Mouse (Mus musculus): Measurements from ENCODE around the gene Etv2. TPM values are rescaled to one million over a fixed set of nuclear protein-coding genes. Genes with fewer than 3 reads are reported as not detected.

The Etv2 gene
- total and polyA plus RNA-seq, 2 experiments = 0.18 TPM; not detected in 1

DNA sequence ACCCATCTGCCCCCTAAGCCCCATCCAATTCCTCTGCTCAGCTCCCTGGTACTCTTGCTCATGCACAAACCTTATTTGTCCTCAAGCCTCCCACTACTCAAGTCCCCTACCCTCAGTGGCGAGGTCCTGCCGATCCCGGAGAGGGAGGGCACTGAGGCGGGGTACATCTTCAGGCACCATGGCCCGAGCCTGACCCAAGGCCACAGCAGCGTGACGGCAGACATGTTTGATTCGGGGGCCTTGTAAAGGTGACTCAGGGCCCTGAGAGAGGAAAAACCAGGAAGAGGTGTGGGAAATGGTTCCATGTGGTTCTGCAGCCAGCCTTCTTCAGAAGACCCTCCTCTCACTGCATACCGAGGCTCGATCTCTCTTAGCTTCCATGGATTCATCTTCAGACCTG is 51.3 kb downstream of the Etv2 start:
- no peak overlapping the region for H3K9ac ChIP-seq (ENCODE audit: low read depth, low read length)
- 95% methylated on average over 10 of the region's 10 CpGs for WGBS
- H3K4me3 ChIP-seq (ENCODE audit: insufficient read depth, low read depth, low read length) = no peak overlapping the region
- peaks cover 21% of the 10 kb centered on the region for H3K36me3 ChIP-seq (ENCODE audit: control insufficient read depth, insufficient read depth, low read length)
- H3K27ac ChIP-seq (replicated peaks; ENCODE audit: insufficient read depth, low read depth, low read length) = no peak overlapping the region
- no peaks in the 10 kb centered on the region for H3K27me3 ChIP-seq (ENCODE audit: control insufficient read depth, insufficient read depth, low read length)
- TF ChIP-seq POLR2A (IDR thresholded peaks at IDR 0.05; ENCODE audit: extremely low read depth, insufficient read depth, low read length) (no peak), CTCF (IDR thresholded peaks at IDR 0.05; ENCODE audit: low read depth, low read length) (no peak)
- DNase-seq (ENCODE audit: extremely low read depth, low read depth, low spot score) = no peak
- H3K4me1 ChIP-seq (ENCODE audit: control insufficient read depth, insufficient read depth, low read length) = peaks cover 2% of the 10 kb centered on the region; the same call in 1 of the 2 replicates
- H3K79me2 ChIP-seq (ENCODE audit: control insufficient read depth, insufficient read depth, low read length) = peaks cover 28% of the 10 kb centered on the region

Other genes with a start within 250 kb of the Etv2 start
Only the 30 nearest of the 33 such genes appear.
- 1.9 and 2.1 TPM in 2 replicates for gene Hcst, start 216.0 kb downstream of the Etv2 start, total RNA-seq (2014; rRNA removed)
- gene Hcst, start 216.0 kb downstream of the Etv2 start, polyA plus RNA-seq (2012; rRNA removed) = 3.3 and 5.0 TPM in 2 replicates
- 0.55 and 1.0 TPM in 2 replicates for gene Nfkbid, start 214.1 kb downstream of the Etv2 start, total RNA-seq (2014; rRNA removed)
- 0.52 and 0.92 TPM in 2 replicates for gene Nfkbid, start 214.1 kb downstream of the Etv2 start, polyA plus RNA-seq (2012; rRNA removed)
- 0.18 and 0.74 TPM in 2 replicates for gene Aplp1, start 190.3 kb downstream of the Etv2 start, total RNA-seq (2014; rRNA removed)
- 0.65 and 0.70 TPM in 2 replicates for gene Aplp1, start 190.3 kb downstream of the Etv2 start, polyA plus RNA-seq (2012; rRNA removed)
- not detected in 2 replicates for gene Kirrel2, start 178.2 kb downstream of the Etv2 start, total RNA-seq (2014; rRNA removed)
- not detected in 2 replicates for gene Kirrel2, start 178.2 kb downstream of the Etv2 start, polyA plus RNA-seq (2012; rRNA removed)
- under 0.01 TPM in 1 of 2 replicates, not detected in the other for gene Nphs1, start 177.5 kb downstream of the Etv2 start, total RNA-seq (2014; rRNA removed)
- gene Nphs1, start 177.5 kb downstream of the Etv2 start, polyA plus RNA-seq (2012; rRNA removed) = not detected in 2 replicates
- 220 and 232 TPM in 2 replicates for gene Prodh2, start 142.2 kb downstream of the Etv2 start, total RNA-seq (2014; rRNA removed)
- 416 and 432 TPM in 2 replicates for gene Prodh2, start 142.2 kb downstream of the Etv2 start, polyA plus RNA-seq (2012; rRNA removed)
- gene Arhgap33, start 100.8 kb downstream of the Etv2 start, total RNA-seq (2014; rRNA removed) = 0.07 and 0.37 TPM in 2 replicates
- gene Arhgap33, start 100.8 kb downstream of the Etv2 start, polyA plus RNA-seq (2012; rRNA removed) = 0.72 and 1.2 TPM in 2 replicates
- gene Hspb6, start 83.7 kb downstream of the Etv2 start, total RNA-seq (2014; rRNA removed) = 2.2 and 2.5 TPM in 2 replicates
- 22.5 and 29.2 TPM in 2 replicates for gene Hspb6, start 83.7 kb downstream of the Etv2 start, polyA plus RNA-seq (2012; rRNA removed)
- gene Proser3, start 83.6 kb downstream of the Etv2 start, total RNA-seq (2014; rRNA removed) = 1.6 and 2.3 TPM in 2 replicates
- gene Proser3, start 83.6 kb downstream of the Etv2 start, polyA plus RNA-seq (2012; rRNA removed) = 3.2 and 4.5 TPM in 2 replicates
- gene Lin37, start 76.0 kb downstream of the Etv2 start, total RNA-seq (2014; rRNA removed) = 2.7 and 4.0 TPM in 2 replicates
- 18.8 and 22.4 TPM in 2 replicates for gene Lin37, start 76.0 kb downstream of the Etv2 start, polyA plus RNA-seq (2012; rRNA removed)
- gene U2af1l4, start 72.6 kb downstream of the Etv2 start, total RNA-seq (2014; rRNA removed) = 12.4 and 16.2 TPM in 2 replicates
- gene U2af1l4, start 72.6 kb downstream of the Etv2 start, polyA plus RNA-seq (2012; rRNA removed) = 31.3 and 34.6 TPM in 2 replicates
- gene Gm49396, start 72.5 kb downstream of the Etv2 start, total RNA-seq (2014; rRNA removed) = 1.9 and 2.8 TPM in 2 replicates
- gene Gm49396, start 72.5 kb downstream of the Etv2 start, polyA plus RNA-seq (2012; rRNA removed) = 0.70 and 0.91 TPM in 2 replicates
- gene Psenen, start 72.2 kb downstream of the Etv2 start, total RNA-seq (2014; rRNA removed) = 34.9 and 38.0 TPM in 2 replicates
- 126 and 149 TPM in 2 replicates for gene Psenen, start 72.2 kb downstream of the Etv2 start, polyA plus RNA-seq (2012; rRNA removed)
- 0.55 TPM in 1 of 2 replicates, not detected in the other for gene Igflr1, start 70.4 kb downstream of the Etv2 start, total RNA-seq (2014; rRNA removed)
- gene Igflr1, start 70.4 kb downstream of the Etv2 start, polyA plus RNA-seq (2012; rRNA removed) = 2.3 and 4.2 TPM in 2 replicates
- gene Kmt2b, start 47.1 kb downstream of the Etv2 start, total RNA-seq (2014; rRNA removed) = 3.4 and 5.0 TPM in 2 replicates
- gene Kmt2b, start 47.1 kb downstream of the Etv2 start, polyA plus RNA-seq (2012; rRNA removed) = 12.1 and 19.2 TPM in 2 replicates
- 0.18 and 0.87 TPM in 2 replicates for gene Zbtb32, start 36.9 kb downstream of the Etv2 start, total RNA-seq (2014; rRNA removed)
- 0.58 and 0.61 TPM in 2 replicates for gene Zbtb32, start 36.9 kb downstream of the Etv2 start, polyA plus RNA-seq (2012; rRNA removed)
- not detected in 2 replicates for gene Upk1a, start 23.0 kb downstream of the Etv2 start, total RNA-seq (2014; rRNA removed)
- gene Upk1a, start 23.0 kb downstream of the Etv2 start, polyA plus RNA-seq (2012; rRNA removed) = 0.23 and 0.54 TPM in 2 replicates
- 640 and 781 TPM in 2 replicates for gene Cox6b1, start 9.7 kb downstream of the Etv2 start, total RNA-seq (2014; rRNA removed)
- 399 and 416 TPM in 2 replicates for gene Cox6b1, start 9.7 kb downstream of the Etv2 start, polyA plus RNA-seq (2012; rRNA removed)
- 17.1 and 20.7 TPM in 2 replicates for gene Rbm42, start 14.5 kb upstream of the Etv2 start, total RNA-seq (2014; rRNA removed)
- gene Rbm42, start 14.5 kb upstream of the Etv2 start, polyA plus RNA-seq (2012; rRNA removed) = 35.8 and 36.7 TPM in 2 replicates
- 4.6 and 4.7 TPM in 2 replicates for gene Haus5, start 29.1 kb upstream of the Etv2 start, total RNA-seq (2014; rRNA removed)
- 3.7 and 5.3 TPM in 2 replicates for gene Haus5, start 29.1 kb upstream of the Etv2 start, polyA plus RNA-seq (2012; rRNA removed)
- not detected in 2 replicates for gene Pmis2, start 35.8 kb upstream of the Etv2 start, total RNA-seq (2014; rRNA removed)
- not detected in 2 replicates for gene Pmis2, start 35.8 kb upstream of the Etv2 start, polyA plus RNA-seq (2012; rRNA removed)
- 0.34 TPM in 1 of 2 replicates, not detected in the other for gene 2200002J24Rik, start 63.1 kb upstream of the Etv2 start, total RNA-seq (2014; rRNA removed)
- not detected in 2 replicates for gene 2200002J24Rik, start 63.1 kb upstream of the Etv2 start, polyA plus RNA-seq (2012; rRNA removed)
- 2.6 and 4.4 TPM in 2 replicates for gene Atp4a, start 76.4 kb upstream of the Etv2 start, total RNA-seq (2014; rRNA removed)
- 1.3 and 4.2 TPM in 2 replicates for gene Atp4a, start 76.4 kb upstream of the Etv2 start, polyA plus RNA-seq (2012; rRNA removed)
- 124 and 146 TPM in 2 replicates for gene Tmem147, start 93.7 kb upstream of the Etv2 start, total RNA-seq (2014; rRNA removed)
- gene Tmem147, start 93.7 kb upstream of the Etv2 start, polyA plus RNA-seq (2012; rRNA removed) = 248 and 335 TPM in 2 replicates
- not detected in 2 replicates for gene Gapdhs, start 107.8 kb upstream of the Etv2 start, total RNA-seq (2014; rRNA removed)
- gene Gapdhs, start 107.8 kb upstream of the Etv2 start, polyA plus RNA-seq (2012; rRNA removed) = 0.50 and 1.3 TPM in 2 replicates
- gene Sbsn, start 115.6 kb upstream of the Etv2 start, total RNA-seq (2014; rRNA removed) = 0.46 and 0.60 TPM in 2 replicates
- gene Sbsn, start 115.6 kb upstream of the Etv2 start, polyA plus RNA-seq (2012; rRNA removed) = 0.33 and 0.41 TPM in 2 replicates
- gene Dmkn, start 127.9 kb upstream of the Etv2 start, total RNA-seq (2014; rRNA removed) = not detected in 2 replicates
- gene Dmkn, start 127.9 kb upstream of the Etv2 start, polyA plus RNA-seq (2012; rRNA removed) = 0.44 TPM in 1 of 2 replicates, not detected in the other
- gene Krtdap, start 152.0 kb upstream of the Etv2 start, total RNA-seq (2014; rRNA removed) = not detected in 2 replicates
- gene Krtdap, start 152.0 kb upstream of the Etv2 start, polyA plus RNA-seq (2012; rRNA removed) = not detected in 2 replicates
- 0.09 and 0.13 TPM in 2 replicates for gene Ffar2, start 187.9 kb upstream of the Etv2 start, total RNA-seq (2014; rRNA removed)
- gene Ffar2, start 187.9 kb upstream of the Etv2 start, polyA plus RNA-seq (2012; rRNA removed) = 0.04 TPM in 1 of 2 replicates, not detected in the other
- not detected in 2 replicates for gene Ffar3, start 220.3 kb upstream of the Etv2 start, total RNA-seq (2014; rRNA removed)
- gene Ffar3, start 220.3 kb upstream of the Etv2 start, polyA plus RNA-seq (2012; rRNA removed) = not detected in 2 replicates

All from liver, adult 2 months (tissue).